Mouse (Mus musculus) hindbrain, embryonic 16.5 days (tissue): Measurements from ENCODE around the gene Rad9b. TPM values are rescaled to one million over a fixed set of nuclear protein-coding genes. Genes with fewer than 3 reads are reported as not detected.

Experiments
- ATAC-seq: fragments of 200-750 bp; cut with Nextera tagmentation; 2 replicates; pipeline ENCODE4 v1.8.0; 2017; ENCODE audit warnings: moderate TSS enrichment, moderate library complexity
- H3K27ac ChIP-seq: fragments of 300-500 bp; sonication (generic); 2 replicates; pipeline ENCODE4 v1.5.1; 2014; ENCODE audit warnings: low read depth, mild to moderate bottlenecking, control low read depth, low read length, moderate library complexity
- H3K27me3 ChIP-seq: fragments of 300-500 bp; sonication (generic); replicated peaks from 2 replicates; pipeline ENCODE4 v1.6.1; 2014; ENCODE audit warnings: low read length; ENCODE audit not compliant: control insufficient read depth, insufficient read depth
- H3K36me3 ChIP-seq: fragments of 300-500 bp; sonication (generic); 2 replicates; pipeline ENCODE4 v1.6.1; 2014; ENCODE audit warnings: mild to moderate bottlenecking, low read length, moderate library complexity, mixed read lengths; ENCODE audit not compliant: control insufficient read depth, insufficient read depth
- H3K4me1 ChIP-seq: fragments of 300-500 bp; sonication (generic); 2 replicates; pipeline ENCODE4 v1.6.1; 2014; ENCODE audit warnings: low read depth, low read length; ENCODE audit not compliant: control insufficient read depth, insufficient read depth
- H3K4me2 ChIP-seq: fragments of 300-500 bp; sonication (generic); 2 replicates; pipeline ENCODE4 v1.6.1; 2014; ENCODE audit warnings: mild to moderate bottlenecking, low read length, control low read depth, moderate library complexity
- H3K4me3 ChIP-seq: fragments of 300-500 bp; sonication (generic); 2 replicates; pipeline ENCODE4 v1.5.1; 2014; ENCODE audit warnings: mild to moderate bottlenecking, low read length, control low read depth, moderate library complexity
- H3K9ac ChIP-seq: fragments of 300-500 bp; sonication (generic); 2 replicates; pipeline ENCODE4 v1.6.1; 2014; ENCODE audit warnings: low read depth, mild to moderate bottlenecking, control low read depth, low read length, moderate library complexity
- H3K9me3 ChIP-seq: fragments of 300-500 bp; sonication (generic); 2 replicates; pipeline ENCODE4 v1.6.1; 2014; ENCODE audit warnings: mild to moderate bottlenecking, low read length, moderate library complexity; ENCODE audit not compliant: control insufficient read depth
- WGBS: fragments of 180-500 bp; shearing (Covaris S2); extraction: QIAGEN DNeasy Blood & Tissue Kit; methylation state at CpG from one replicate; pipeline ENCODE4 v1.1.7; 2014; 5-methylcytosine and 5-hydroxymethylcytosine counted together
- polyA plus RNA-seq: library from polyadenylated mRNA; unstranded; fragments of >200 nt; fragmentation: Nextera tagmentation; extraction: Ambion mirVana; gene quantifications from 2 replicates; pipeline ENCODE4 v1.2.1, GENCODE M21; 2015

Rad9b gene
- polyA plus RNA-seq, 1 experiment from 2014 or later, result 17.7 TPM

DNA sequence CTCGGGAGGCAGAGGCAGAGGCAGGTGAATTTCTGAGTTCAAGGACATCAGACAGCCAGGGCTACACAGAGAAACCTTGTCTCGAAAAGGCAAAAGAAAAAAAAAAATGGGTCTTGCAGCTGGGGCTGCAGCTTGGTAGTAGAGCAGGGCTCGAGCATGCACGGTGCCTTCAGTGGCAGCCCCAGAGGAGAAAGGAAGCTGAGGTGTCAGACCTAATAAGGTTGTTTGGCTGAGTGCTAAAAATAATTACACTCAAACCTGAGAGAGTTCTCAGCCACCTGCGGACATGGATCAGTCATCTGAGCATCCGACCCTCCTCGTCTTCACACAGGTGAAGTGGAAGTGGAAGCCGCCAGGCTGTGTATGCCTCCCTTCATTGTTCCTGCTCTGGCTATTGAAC, 43.3 kb downstream of the Rad9b start:
- Histone ChIP-seq H3K27me3 (no peaks in the 10 kb centered on the region), H3K9ac (no peak overlapping the region), H3K36me3 (no peaks in the 10 kb centered on the region), H3K4me3 (no peak overlapping the region), H3K4me2 (no peak overlapping the region), H3K9me3 (no peaks in the 10 kb centered on the region), H3K27ac (no peak overlapping the region), H3K4me1 (peaks cover 5% of the 10 kb centered on the region; the same call in 1 of the 2 replicates)
- no peak for ATAC-seq
- WGBS, result 83% methylated on average over 8 of the region's 8 CpGs

DNA sequence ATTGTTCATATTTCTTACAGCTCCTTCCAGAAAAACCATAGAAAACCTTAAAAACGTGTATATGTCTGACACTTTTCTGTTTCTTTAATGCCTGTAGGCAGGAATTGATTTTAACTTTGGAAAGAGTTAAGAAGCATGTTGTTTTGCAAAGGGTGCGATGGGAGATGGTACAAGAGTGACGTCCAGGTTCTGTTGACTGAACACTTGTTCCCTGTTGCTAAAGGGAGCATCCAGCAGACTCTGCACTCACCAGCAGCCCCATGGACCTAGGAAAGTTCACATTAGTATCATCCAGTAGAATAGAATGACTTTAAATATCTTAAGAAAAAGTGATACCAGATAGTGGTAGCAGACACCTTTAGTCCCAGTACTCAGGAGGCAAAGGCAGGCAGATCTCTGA, 47.5 kb downstream of the Rad9b start:
- Histone ChIP-seq H3K4me3 (no peak overlapping the region), H3K9ac (no peak overlapping the region), H3K9me3 (no peaks in the 10 kb centered on the region), H3K36me3 (no peaks in the 10 kb centered on the region), H3K4me2 (no peak overlapping the region), H3K27me3 (no peaks in the 10 kb centered on the region), H3K4me1 (peaks cover 13% of the 10 kb centered on the region), H3K27ac (no peak overlapping the region)
- 84% methylated on average over 3 of the region's 3 CpGs for WGBS
- ATAC-seq, result no peak

DNA sequence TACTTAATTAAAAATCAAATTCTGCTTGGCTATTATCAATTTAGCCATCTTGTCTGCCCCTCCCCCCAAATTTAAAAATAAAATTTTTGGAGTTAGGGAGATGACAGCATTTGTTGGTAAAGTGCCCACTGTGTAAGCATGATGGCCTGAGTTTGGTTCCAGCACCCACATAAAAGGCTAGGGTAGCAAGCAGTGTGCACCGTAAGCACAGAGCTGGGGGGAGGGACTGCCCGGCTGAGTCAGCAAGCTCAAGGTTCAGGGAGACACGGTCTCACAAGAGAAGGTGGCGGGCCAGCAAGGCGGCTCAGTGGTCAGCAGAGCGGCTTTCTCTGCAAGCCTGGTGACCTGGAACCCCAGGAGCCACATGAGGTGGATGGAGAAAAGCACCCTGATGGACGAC, 48.6 kb downstream of the Rad9b start:
- Histone ChIP-seq H3K27ac (no peak overlapping the region), H3K36me3 (no peaks in the 10 kb centered on the region), H3K9me3 (no peaks in the 10 kb centered on the region), H3K4me1 (peaks cover 13% of the 10 kb centered on the region), H3K4me3 (no peak overlapping the region), H3K9ac (no peak overlapping the region), H3K27me3 (no peaks in the 10 kb centered on the region), H3K4me2 (no peak overlapping the region)
- 92% methylated on average over 7 of the region's 7 CpGs for WGBS
- no peak for ATAC-seq

DNA sequence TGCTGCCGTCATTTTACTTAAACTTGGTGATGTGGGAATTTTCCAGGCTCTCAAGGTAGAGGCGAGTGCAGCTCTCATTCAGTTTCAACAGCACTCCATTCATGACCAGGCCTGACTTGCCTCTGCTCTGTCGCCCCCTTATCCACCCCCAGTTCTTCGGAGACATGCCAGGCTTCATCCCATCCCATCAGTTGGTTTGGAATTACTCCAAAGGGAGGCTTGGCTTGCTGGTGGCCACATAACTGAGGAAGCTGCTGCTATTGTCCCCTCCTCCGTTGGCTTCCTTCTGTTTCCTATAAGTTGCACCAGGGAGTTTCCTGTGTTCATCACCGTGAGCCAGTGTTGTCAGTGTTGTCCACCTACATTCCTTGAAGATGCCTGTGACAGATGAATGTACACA, 49.5 kb downstream of the Rad9b start:
- Histone ChIP-seq H3K9me3 (no peaks in the 10 kb centered on the region), H3K4me2 (no peak overlapping the region), H3K4me1 (peaks cover 13% of the 10 kb centered on the region), H3K27ac (no peak overlapping the region), H3K9ac (no peak overlapping the region), H3K36me3 (no peaks in the 10 kb centered on the region), H3K4me3 (no peak overlapping the region), H3K27me3 (no peaks in the 10 kb centered on the region)
- ATAC-seq, result no peak
- WGBS, result 77% methylated on average over 6 of the region's 6 CpGs

DNA sequence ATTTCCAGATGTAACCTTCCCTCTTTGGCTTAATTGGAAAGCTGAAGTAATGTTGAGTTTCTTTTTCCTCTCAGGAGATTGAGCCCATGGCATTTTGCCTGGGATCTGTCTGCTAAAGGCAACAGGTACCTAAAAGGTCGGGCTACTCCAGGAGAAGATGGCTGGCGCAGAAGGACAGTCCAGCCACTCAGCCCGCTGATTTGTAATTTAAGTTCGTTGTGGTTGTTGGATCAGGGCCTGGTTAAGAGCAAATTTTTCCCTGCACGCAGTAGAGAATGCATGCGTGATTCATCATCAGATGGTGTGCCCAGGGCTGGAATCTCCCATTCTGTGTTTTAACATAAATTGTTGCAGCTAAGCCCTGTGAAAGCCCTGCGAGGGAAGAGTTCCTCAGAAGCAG, 50.1 kb downstream of the Rad9b start:
- H3K4me3 ChIP-seq, result no peak overlapping the region
- ATAC-seq, result no peak
- H3K27ac ChIP-seq, result no peak overlapping the region; the same call in 1 of the 2 replicates
- WGBS, result 88% methylated on average over 7 of the region's 7 CpGs
- peaks cover 13% of the 10 kb centered on the region for H3K4me1 ChIP-seq
- H3K9ac ChIP-seq, result no peak overlapping the region; the same call in 1 of the 2 replicates
- H3K36me3 ChIP-seq, result no peaks in the 10 kb centered on the region
- no peaks in the 10 kb centered on the region for H3K27me3 ChIP-seq
- no peaks in the 10 kb centered on the region for H3K9me3 ChIP-seq
- H3K4me2 ChIP-seq, result no peak overlapping the region

DNA sequence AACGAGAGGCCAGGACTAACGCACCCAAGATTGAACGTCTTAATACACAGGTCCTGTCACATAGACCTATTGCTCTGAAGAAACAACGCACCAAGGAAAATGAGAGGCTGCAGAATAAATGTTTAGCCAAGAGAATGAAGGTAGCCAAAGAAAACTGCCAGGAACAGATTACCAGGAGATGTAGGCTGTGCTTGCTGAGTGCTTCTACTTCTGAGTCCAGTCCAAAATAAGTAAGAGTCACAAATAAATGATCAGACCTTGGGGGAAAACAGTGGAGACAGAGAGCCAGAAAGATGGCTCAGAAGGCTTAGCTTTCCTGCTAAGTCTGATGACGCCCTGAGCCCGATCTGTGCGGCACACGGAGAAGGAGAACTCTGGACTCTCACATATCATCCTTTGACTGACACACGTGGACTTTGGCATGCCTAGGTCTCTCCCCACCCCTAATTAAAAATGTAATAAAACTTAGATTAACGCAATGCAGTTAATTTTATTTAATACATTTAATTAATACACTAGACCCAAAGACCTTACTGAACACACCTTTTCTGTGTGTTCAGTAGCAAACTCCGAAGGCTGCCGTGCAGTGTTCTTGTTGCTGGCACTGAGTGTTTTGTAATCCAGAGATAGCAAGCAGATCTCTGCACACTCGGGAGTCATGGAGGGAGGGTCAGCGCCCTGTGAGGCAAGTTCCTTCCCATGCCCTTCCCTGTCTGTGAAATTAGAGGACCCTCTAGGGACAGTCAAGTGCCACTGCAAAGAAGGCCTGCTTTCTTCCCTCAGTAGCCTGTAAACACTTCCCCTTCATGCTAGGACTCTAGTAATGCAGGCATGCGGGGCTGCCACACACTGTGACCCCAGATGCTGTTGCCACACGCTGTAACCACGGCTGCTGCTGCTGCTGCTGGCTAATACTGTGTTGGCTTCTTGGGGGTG, 51.0 kb downstream of the Rad9b start:
- 0 out of 2 replicates have a peak, but pooled peaks have one; percentile 37 for ATAC-seq
- no peaks in the 10 kb centered on the region for H3K27me3 ChIP-seq
- H3K4me2 ChIP-seq, result no peak overlapping the region
- H3K27ac ChIP-seq, result 0 out of 2 replicates have a peak overlapping the region, but pooled peaks have one; percentile 12
- no peaks in the 10 kb centered on the region for H3K36me3 ChIP-seq
- peaks cover 13% of the 10 kb centered on the region for H3K4me1 ChIP-seq
- H3K4me3 ChIP-seq, result no peak overlapping the region
- 67% methylated on average over 17 of the region's 17 CpGs for WGBS
- H3K9ac ChIP-seq, result peak overlapping the region; percentile 11; the same call in 1 of the 2 replicates
- H3K9me3 ChIP-seq, result no peaks in the 10 kb centered on the region

DNA sequence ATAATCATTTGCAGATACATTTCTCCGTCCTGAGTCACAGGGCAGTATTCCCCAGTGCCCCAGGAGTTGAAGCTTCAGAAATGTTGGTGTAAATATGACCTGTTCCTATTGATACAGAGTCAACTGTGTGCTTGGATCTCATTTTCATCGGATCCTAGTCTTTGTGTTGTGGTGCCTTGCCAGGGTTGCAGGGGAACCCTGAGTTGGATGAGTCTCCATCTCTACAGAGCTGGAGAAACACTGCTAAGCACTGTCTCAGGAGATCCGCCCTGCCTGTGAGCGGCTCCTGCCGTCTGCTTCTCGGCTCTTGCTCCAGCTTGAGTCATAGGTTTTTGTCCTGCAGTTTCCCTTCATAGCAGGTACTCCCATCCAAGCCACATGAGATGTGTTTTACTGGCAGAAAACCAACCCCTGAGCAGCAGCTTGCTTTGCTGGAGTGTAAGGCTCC, 53.9 kb downstream of the Rad9b start:
- Histone ChIP-seq H3K36me3 (no peaks in the 10 kb centered on the region), H3K27ac (no peak overlapping the region), H3K9me3 (no peaks in the 10 kb centered on the region), H3K27me3 (no peaks in the 10 kb centered on the region), H3K4me1 (peaks cover 13% of the 10 kb centered on the region), H3K9ac (no peak overlapping the region), H3K4me2 (no peak overlapping the region), H3K4me3 (no peak overlapping the region)
- 87% methylated on average over 6 of the region's 6 CpGs for WGBS
- ATAC-seq, result no peak

DNA sequence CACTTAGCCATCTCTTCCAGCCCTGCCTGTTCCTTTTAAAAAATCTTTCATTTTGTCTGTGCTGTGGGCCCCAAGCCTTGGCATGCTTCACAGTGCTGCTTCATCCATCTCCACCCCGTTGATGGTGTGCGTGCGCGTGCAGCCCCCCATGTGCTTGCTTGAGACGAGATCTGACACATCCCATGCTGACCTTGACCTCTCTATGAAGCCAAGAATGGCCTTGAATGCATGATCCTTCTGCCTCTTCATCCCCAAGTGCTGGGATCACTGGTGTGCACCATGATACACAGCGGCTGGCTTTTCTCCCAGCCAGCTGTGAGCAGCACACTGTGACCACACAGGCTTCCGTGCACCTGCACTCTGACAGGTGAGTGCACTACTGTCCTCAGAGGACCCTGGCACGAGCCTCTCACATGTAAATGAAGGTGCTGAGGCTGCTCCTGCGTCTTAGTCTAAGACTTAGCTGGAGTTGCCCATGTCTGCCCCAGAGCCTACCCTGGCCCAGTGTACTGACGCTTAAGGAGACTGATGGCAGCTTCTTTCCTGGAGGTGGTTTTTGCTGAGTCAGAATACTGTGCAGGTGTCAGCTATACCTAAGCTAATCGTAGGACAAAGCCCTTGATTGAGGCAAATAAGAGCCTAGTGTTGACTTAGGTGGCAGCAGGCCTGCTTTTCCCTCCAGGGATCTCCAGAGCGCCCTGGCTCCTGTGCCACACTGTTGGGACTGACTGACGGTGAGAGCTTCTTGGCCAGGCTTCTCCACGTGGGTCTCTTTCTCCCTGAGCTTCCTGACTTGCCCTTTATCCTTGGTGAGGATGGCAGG, 58.7 kb downstream of the Rad9b start:
- no peaks in the 10 kb centered on the region for H3K9me3 ChIP-seq
- no peak overlapping the region for H3K27ac ChIP-seq
- H3K36me3 ChIP-seq, result no peaks in the 10 kb centered on the region
- ATAC-seq, result no peak; the same call in 1 of the 2 replicates
- 63% methylated on average over 14 of the region's 14 CpGs for WGBS
- peaks cover 11% of the 10 kb centered on the region for H3K4me1 ChIP-seq
- H3K27me3 ChIP-seq, result no peaks in the 10 kb centered on the region
- no peak overlapping the region for H3K9ac ChIP-seq
- H3K4me3 ChIP-seq, result no peak overlapping the region
- no peak overlapping the region for H3K4me2 ChIP-seq

DNA sequence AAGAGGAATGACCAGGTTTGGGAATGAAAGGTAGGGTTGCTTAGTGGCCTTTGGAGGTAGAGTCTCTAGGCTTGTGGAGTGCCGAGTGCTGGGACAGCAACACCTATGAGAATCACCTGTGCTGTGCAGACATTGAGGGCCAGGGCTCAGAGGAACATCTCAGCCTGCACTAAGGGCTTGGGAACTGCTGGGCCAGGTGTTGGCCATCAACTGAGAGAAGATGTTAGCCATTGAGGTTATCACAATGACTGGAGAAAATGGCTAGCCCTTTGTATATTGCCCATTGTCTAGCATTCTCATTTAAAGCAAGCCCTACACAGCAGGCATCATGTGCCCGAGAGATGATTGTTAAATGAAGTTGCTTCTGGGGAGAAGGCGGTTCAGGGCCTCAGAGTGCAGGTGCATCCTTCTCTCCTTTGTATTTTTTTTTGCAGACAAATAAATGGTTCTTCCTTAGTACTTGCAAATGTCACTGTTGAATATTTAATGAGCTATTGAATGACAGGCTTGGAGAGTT, 59.8 kb downstream of the Rad9b start:
- H3K36me3 ChIP-seq, result no peaks in the 10 kb centered on the region
- no peak overlapping the region for H3K4me2 ChIP-seq
- H3K9ac ChIP-seq, result 0 out of 2 replicates have a peak overlapping the region, but pooled peaks have one; percentile 19
- H3K4me3 ChIP-seq, result no peak overlapping the region
- H3K4me1 ChIP-seq, result peaks cover 11% of the 10 kb centered on the region
- no peak for ATAC-seq
- H3K27ac ChIP-seq, result no peak overlapping the region
- 44% methylated on average over 3 of the region's 3 CpGs for WGBS
- no peaks in the 10 kb centered on the region for H3K27me3 ChIP-seq
- H3K9me3 ChIP-seq, result no peaks in the 10 kb centered on the region
